Mouse (Mus musculus): ENCODE measurements around the gene Kbtbd8. TPM values are rescaled to one million over a fixed set of nuclear protein-coding genes. Genes with fewer than 3 reads are reported as not detected.

The Kbtbd8 gene
- 10 to 100 TPM; 12.3 to 13.8 TPM for total RNA-seq (2023)

GRCm38 (mm10) chr6:95116946-95117345, at the start of gene Kbtbd8:
Gene Kbtbd8, plus strand, starts transcription at chr6:95117240.

Other genes with a start within 250 kb of the Kbtbd8 start
- gene Gm10234, start 204.9 kb downstream of the Kbtbd8 start, total RNA-seq (2023) = not detected

All from T-cell, adult 66 days (primary cell).